Mouse (Mus musculus) heart, adult 2 months (tissue): ENCODE measurements around the gene Brsk2.

Experiments
- EP300 ChIP-seq: fragments of 200-500 bp; IDR thresholded peaks from 2 replicates; pipeline ENCODE4 v1.6.1; 2011; ENCODE audit warnings: low read depth, low read length, control low read depth; ENCODE audit not compliant: insufficient read depth
- POLR2A ChIP-seq: fragments of 200-500 bp; IDR thresholded peaks from 2 replicates; pipeline ENCODE4 v1.6.1; 2011; ENCODE audit warnings: mild to moderate bottlenecking, low read depth, low read length, control low read depth; ENCODE audit not compliant: insufficient read depth

GRCm38 (mm10) chr7:141948045-141948444 is 1.5 kb upstream of the Brsk2 start:
- no peak for TF ChIP-seq EP300
- TF ChIP-seq POLR2A = no peak
